17 mouse cellular contexts compared by ENCODE assay signal in genomic region chr5:114730129-114730528, GRCm38 (mm10). TPM values are rescaled to one million over a fixed set of nuclear protein-coding genes. Genes with fewer than 3 reads are reported as not detected.
DNase-seq lines count a peak whose midpoint lies in the region; ATAC-seq and TF ChIP-seq lines count a peak whose summit lies in the region.
"Had no signal": no experiment of that assay in that cellular context is flagged by ENCODE, and none has a peak within 500 bp of the region (broad histone marks: within the 10 kb centered on the region; RNA-seq: fewer than 3 reads in every experiment).

No protein-coding gene starts in this region.

- H3K9ac ChIP-seq in hindbrain, embryonic 11.5 days (ENCODE audit: low read depth, low read length): no peak overlapping the region
- H3K9ac ChIP-seq in hindbrain, postnatal 0 days (replicated peaks; ENCODE audit: low read length): no peak overlapping the region
- H3K9ac ChIP-seq in embryonic facial prominence, embryonic 11.5 days (replicated peaks; ENCODE audit: low read length): no peak overlapping the region
- H3K9ac ChIP-seq: forebrain, embryonic 12.5 days; hindbrain, embryonic 14.5 days; liver, embryonic 12.5 days; neural tube, embryonic 13.5 days had no signal

- no peaks in the 10 kb centered on the region for H3K9me3 ChIP-seq in hindbrain, embryonic 11.5 days (ENCODE audit: control insufficient read depth, low read length)
- H3K9me3 ChIP-seq in hindbrain, postnatal 0 days (ENCODE audit: low read length): no peaks in the 10 kb centered on the region
- H3K9me3 ChIP-seq in embryonic facial prominence, embryonic 11.5 days (replicated peaks; ENCODE audit: control insufficient read depth, low read length): no peaks in the 10 kb centered on the region
- H3K9me3 ChIP-seq: forebrain, embryonic 12.5 days; liver, embryonic 12.5 days; neural tube, embryonic 13.5 days had no signal

- 0 out of 2 replicates have a peak, but pooled peaks cover 2% of the 10 kb centered on the region for H3K36me3 ChIP-seq in hindbrain, embryonic 11.5 days (ENCODE audit: control insufficient read depth, insufficient read depth, low read length)
- peaks cover 56% of the 10 kb centered on the region for H3K36me3 ChIP-seq in hindbrain, postnatal 0 days (ENCODE audit: insufficient read depth, low read length)
- H3K36me3 ChIP-seq in embryonic facial prominence, embryonic 11.5 days (replicated peaks; ENCODE audit: control insufficient read depth, insufficient read depth, low read depth, low read length): peaks cover 2% of the 10 kb centered on the region; the same call in 1 of the 2 replicates

- H3K4me1 ChIP-seq in hindbrain, embryonic 11.5 days (replicated peaks; ENCODE audit: control insufficient read depth, insufficient read depth, low read length): no peaks in the 10 kb centered on the region
- H3K4me1 ChIP-seq in hindbrain, postnatal 0 days (ENCODE audit: insufficient read depth, low read length): no peaks in the 10 kb centered on the region
- 0 out of 2 replicates have a peak, but pooled peaks cover 2% of the 10 kb centered on the region for H3K4me1 ChIP-seq in embryonic facial prominence, embryonic 11.5 days (ENCODE audit: control insufficient read depth, insufficient read depth, low read length)
- H3K4me1 ChIP-seq: forebrain, embryonic 12.5 days; liver, embryonic 12.5 days; neural tube, embryonic 13.5 days had no signal

- TF ChIP-seq CTCF in hindbrain, postnatal 0 days (IDR thresholded peaks at IDR 0.05; ENCODE audit: low read depth): no peak

- DNase-seq in hindbrain, embryonic 11.5 days (ENCODE audit: low spot score): peak; percentile 19
- no peak for DNase-seq in hindbrain, postnatal 0 days (ENCODE audit: low spot score)
- DNase-seq in MN1 (ENCODE audit: low spot score): peak; percentile 15
- DNase-seq in embryonic facial prominence, embryonic 11.5 days (ENCODE audit: low spot score): peak; percentile 59
- DNase-seq in lung, postnatal 10 days: peak; percentile 52
- no peak for DNase-seq in spleen, postnatal 14 days (ENCODE audit: low spot score in 2 of 2)
- DNase-seq: adrenal gland, postnatal 36 days; gastrocnemius, postnatal 36 days; kidney, postnatal 25 days; thymus, postnatal 25 days had no signal

- 67% methylated on average over 10 of the region's 10 CpGs for WGBS in hindbrain, embryonic 11.5 days
- WGBS in hindbrain, postnatal 0 days: 70% methylated on average over 10 of the region's 10 CpGs
- 31% methylated on average over 10 of the region's 10 CpGs for WGBS in embryonic facial prominence, embryonic 11.5 days

- H3K27ac ChIP-seq in hindbrain, embryonic 11.5 days (ENCODE audit: low read depth, low read length): no peak overlapping the region
- no peak overlapping the region for H3K27ac ChIP-seq in hindbrain, postnatal 0 days
- H3K27ac ChIP-seq in embryonic facial prominence, embryonic 11.5 days (replicated peaks; ENCODE audit: low read depth, low read length): no peak overlapping the region
- H3K27ac ChIP-seq: forebrain, embryonic 12.5 days; hindbrain, embryonic 14.5 days; left cerebral cortex, adult 2 months; liver, embryonic 12.5 days; neural tube, embryonic 13.5 days had no signal

- H3K27me3 ChIP-seq in hindbrain, embryonic 11.5 days (ENCODE audit: control insufficient read depth, insufficient read depth, low read length): no peaks in the 10 kb centered on the region
- H3K27me3 ChIP-seq in hindbrain, postnatal 0 days (ENCODE audit: insufficient read depth, low read length): no peaks in the 10 kb centered on the region
- H3K27me3 ChIP-seq in embryonic facial prominence, embryonic 11.5 days (ENCODE audit: control insufficient read depth, insufficient read depth, low read length): no peaks in the 10 kb centered on the region
- H3K27me3 ChIP-seq: forebrain, embryonic 12.5 days; liver, embryonic 12.5 days; neural tube, embryonic 13.5 days had no signal

- ATAC-seq in hindbrain, embryonic 11.5 days (ENCODE audit: low FRiP score): no peak
- no peak for ATAC-seq in hindbrain, postnatal 0 days
- ATAC-seq in embryonic facial prominence, embryonic 11.5 days (replicated peaks; ENCODE audit: insufficient number of reproducible peaks, low FRiP score, low TSS enrichment, low read depth): peak; percentile 68; the same call in 1 of the 2 replicates
- no peak for ATAC-seq in frontal cortex, adult (ENCODE audit: low TSS enrichment)
- ATAC-seq: liver, embryonic 12.5 days had no signal

- H3K4me2 ChIP-seq in hindbrain, embryonic 11.5 days (replicated peaks; ENCODE audit: low read depth, low read length): no peak overlapping the region
- H3K4me2 ChIP-seq in hindbrain, postnatal 0 days (ENCODE audit: low read depth, low read length): no peak overlapping the region
- H3K4me2 ChIP-seq in embryonic facial prominence, embryonic 11.5 days (ENCODE audit: low read depth, low read length): no peak overlapping the region
- H3K4me2 ChIP-seq: forebrain, embryonic 12.5 days; hindbrain, embryonic 14.5 days; liver, embryonic 12.5 days; midbrain, embryonic 11.5 days; neural tube, embryonic 13.5 days had no signal

- H3K4me3 ChIP-seq in hindbrain, embryonic 11.5 days (ENCODE audit: low read depth, low read length): no peak overlapping the region
- no peak overlapping the region for H3K4me3 ChIP-seq in hindbrain, postnatal 0 days (ENCODE audit: low read length)
- no peak overlapping the region for H3K4me3 ChIP-seq in embryonic facial prominence, embryonic 11.5 days (ENCODE audit: low read depth, low read length)
- H3K4me3 ChIP-seq: forebrain, embryonic 12.5 days; left cerebral cortex, adult 2 months; liver, embryonic 12.5 days; neural tube, embryonic 13.5 days had no signal

RNA-seq across cellular contexts. Expression of gene Tchp, which starts 22.6 kb away (rescaled TPM):
- polyA plus RNA-seq in hindbrain, embryonic 11.5 days (2014; fragmentation: Nextera tagmentation; extraction: Ambion mirVana): 13.3 and 15.8 TPM in 2 replicates
- 9.0 and 12.7 TPM in 2 replicates for total RNA-seq in hindbrain, postnatal 0 days (2014; rRNA removed)
- polyA plus RNA-seq in hindbrain, postnatal 0 days (2015; fragmentation: Nextera tagmentation; extraction: Ambion mirVana): 14.4 and 15.6 TPM in 2 replicates
- 11.1 and 12.0 TPM in 2 replicates for polyA plus RNA-seq in embryonic facial prominence, embryonic 11.5 days (2014; fragmentation: Nextera tagmentation; extraction: Ambion mirVana)

RNA-seq across cellular contexts. Expression of gene Gltp, which starts 39.3 kb away (rescaled TPM):
- polyA plus RNA-seq in hindbrain, embryonic 11.5 days (2014; fragmentation: Nextera tagmentation; extraction: Ambion mirVana): 62.6 and 64.4 TPM in 2 replicates
- 36.3 and 51.0 TPM in 2 replicates for total RNA-seq in hindbrain, postnatal 0 days (2014; rRNA removed)
- 55.0 and 55.1 TPM in 2 replicates for polyA plus RNA-seq in hindbrain, postnatal 0 days (2015; fragmentation: Nextera tagmentation; extraction: Ambion mirVana)
- polyA plus RNA-seq in embryonic facial prominence, embryonic 11.5 days (2014; fragmentation: Nextera tagmentation; extraction: Ambion mirVana): 57.3 and 59.3 TPM in 2 replicates

RNA-seq across cellular contexts. Expression of gene Ankrd13a, which starts 44.3 kb away (rescaled TPM):
- 71.0 and 71.7 TPM in 2 replicates for polyA plus RNA-seq in hindbrain, embryonic 11.5 days (2014; fragmentation: Nextera tagmentation; extraction: Ambion mirVana)
- 44.7 and 55.1 TPM in 2 replicates for total RNA-seq in hindbrain, postnatal 0 days (2014; rRNA removed)
- polyA plus RNA-seq in hindbrain, postnatal 0 days (2015; fragmentation: Nextera tagmentation; extraction: Ambion mirVana): 30.7 and 31.4 TPM in 2 replicates
- polyA plus RNA-seq in embryonic facial prominence, embryonic 11.5 days (2014; fragmentation: Nextera tagmentation; extraction: Ambion mirVana): 58.3 and 60.4 TPM in 2 replicates

RNA-seq across cellular contexts. Expression of gene Git2, which starts 45.2 kb away (rescaled TPM):
- polyA plus RNA-seq in hindbrain, embryonic 11.5 days (2014; fragmentation: Nextera tagmentation; extraction: Ambion mirVana): 36.3 and 42.2 TPM in 2 replicates
- total RNA-seq in hindbrain, postnatal 0 days (2014; rRNA removed): 41.2 and 43.5 TPM in 2 replicates
- polyA plus RNA-seq in hindbrain, postnatal 0 days (2015; fragmentation: Nextera tagmentation; extraction: Ambion mirVana): 34.4 and 36.4 TPM in 2 replicates
- 33.9 and 37.7 TPM in 2 replicates for polyA plus RNA-seq in embryonic facial prominence, embryonic 11.5 days (2014; fragmentation: Nextera tagmentation; extraction: Ambion mirVana)

Comparison
In these comparisons a context has a peak if more than half of its experiments do, and no peak if none do; other contexts are left out.
1. DNase-seq: peak in hindbrain, embryonic 11.5 days (single experiment), MN1 (single experiment), embryonic facial prominence, embryonic 11.5 days (single experiment) and lung, postnatal 10 days (single experiment); none in hindbrain, postnatal 0 days (single experiment) and spleen, postnatal 14 days (0 of 2).